Mouse (Mus musculus): ENCODE results near the gene Mlec. TPM values are rescaled to one million over a fixed set of nuclear protein-coding genes. Genes with fewer than 3 reads are reported as not detected.
A peak's percentile ranks its signal among the peaks of the same experiment; 100 is the strongest.

The Mlec gene
- polyA plus RNA-seq, 1 experiment from 2014 or later = 59.5 TPM

- Histone ChIP-seq H3K27me3 (replicated peaks; ENCODE audit: control insufficient read depth, insufficient read depth, low read length) (no peaks in the 10 kb centered on the region), H3K4me2 (peak overlapping the region; percentile 94), H3K4me1 (replicated peaks; ENCODE audit: control insufficient read depth, insufficient read depth, low read length) (peaks cover 46% of the 10 kb centered on the region), H3K4me3 (ENCODE audit: low read depth, low read length) (peak overlapping the region; percentile 99), H3K9me3 (ENCODE audit: control insufficient read depth, low read length) (no peaks in the 10 kb centered on the region), H3K9ac (ENCODE audit: low read depth, low read length) (peak overlapping the region; percentile 98), H3K27ac (ENCODE audit: low read depth, low read length) (peak overlapping the region; percentile 95), H3K36me3 (ENCODE audit: control insufficient read depth, insufficient read depth, low read length) (no peaks in the 10 kb centered on the region)
- no peak for ATAC-seq (replicated peaks; ENCODE audit: low FRiP score)
- WGBS = 46% methylated on average over 12 of the region's 12 CpGs
- DNase-seq (ENCODE audit: low spot score) = no peak
These were observed 1.2 kb upstream of the Mlec start for GRCm38 (mm10) chr5:115159165-115159564.

GRCm38 (mm10) chr5:115156933-115157589 is 918 bp downstream of the Mlec start:
- 1% methylated on average over 26 of the region's 26 CpGs for WGBS
- Histone ChIP-seq H3K27me3 (replicated peaks; ENCODE audit: control insufficient read depth, insufficient read depth, low read length) (no peaks in the 10 kb centered on the region), H3K4me1 (replicated peaks; ENCODE audit: control insufficient read depth, insufficient read depth, low read length) (peaks cover 56% of the 10 kb centered on the region), H3K9me3 (ENCODE audit: control insufficient read depth, low read length) (no peaks in the 10 kb centered on the region), H3K9ac (ENCODE audit: low read depth, low read length) (peak overlapping the region; percentile 98), H3K4me3 (ENCODE audit: low read depth, low read length) (peak overlapping the region; percentile 99), H3K36me3 (ENCODE audit: control insufficient read depth, insufficient read depth, low read length) (no peaks in the 10 kb centered on the region), H3K27ac (ENCODE audit: low read depth, low read length) (peak overlapping the region; percentile 89), H3K4me2 (peak overlapping the region; percentile 94)
- no peak for ATAC-seq (replicated peaks; ENCODE audit: low FRiP score)
- DNase-seq (ENCODE audit: low spot score) = peak; percentile 62

DNA sequence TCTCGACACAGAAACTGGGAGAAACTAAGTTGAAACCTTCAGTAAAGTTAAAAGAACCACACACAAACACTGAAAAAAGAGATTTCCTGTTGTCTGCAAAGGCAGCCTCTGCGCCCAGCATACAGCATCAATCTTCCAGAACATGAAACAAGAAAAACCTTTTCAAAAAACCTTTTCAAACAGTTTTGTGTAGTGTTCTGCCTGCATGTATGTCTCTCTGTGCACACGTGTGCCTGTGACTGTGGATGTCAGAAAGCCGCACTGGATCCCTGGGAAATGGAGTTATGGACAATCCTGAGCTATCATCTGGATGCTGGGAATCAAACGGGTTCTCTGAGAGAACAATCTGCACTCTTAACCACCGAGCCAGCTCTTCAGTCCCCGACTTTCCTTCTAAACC is 1.6 kb downstream of the Mlec start:
- WGBS = 40% methylated on average over 7 of the region's 7 CpGs
- no peaks in the 10 kb centered on the region for H3K9me3 ChIP-seq (ENCODE audit: control insufficient read depth, low read length)
- peak overlapping the region; percentile 98 for H3K9ac ChIP-seq (ENCODE audit: low read depth, low read length)
- H3K4me1 ChIP-seq (replicated peaks; ENCODE audit: control insufficient read depth, insufficient read depth, low read length) = peaks cover 54% of the 10 kb centered on the region
- no peaks in the 10 kb centered on the region for H3K27me3 ChIP-seq (replicated peaks; ENCODE audit: control insufficient read depth, insufficient read depth, low read length)
- DNase-seq (ENCODE audit: low spot score) (no peak), ATAC-seq (replicated peaks; ENCODE audit: low FRiP score) (no peak)
- peak overlapping the region; percentile 16; the same call in 1 of the 2 replicates for H3K27ac ChIP-seq (ENCODE audit: low read depth, low read length)
- no peaks in the 10 kb centered on the region for H3K36me3 ChIP-seq (ENCODE audit: control insufficient read depth, insufficient read depth, low read length)
- H3K4me3 ChIP-seq (ENCODE audit: low read depth, low read length) = peak overlapping the region; percentile 99
- peak overlapping the region; percentile 94 for H3K4me2 ChIP-seq

DNA sequence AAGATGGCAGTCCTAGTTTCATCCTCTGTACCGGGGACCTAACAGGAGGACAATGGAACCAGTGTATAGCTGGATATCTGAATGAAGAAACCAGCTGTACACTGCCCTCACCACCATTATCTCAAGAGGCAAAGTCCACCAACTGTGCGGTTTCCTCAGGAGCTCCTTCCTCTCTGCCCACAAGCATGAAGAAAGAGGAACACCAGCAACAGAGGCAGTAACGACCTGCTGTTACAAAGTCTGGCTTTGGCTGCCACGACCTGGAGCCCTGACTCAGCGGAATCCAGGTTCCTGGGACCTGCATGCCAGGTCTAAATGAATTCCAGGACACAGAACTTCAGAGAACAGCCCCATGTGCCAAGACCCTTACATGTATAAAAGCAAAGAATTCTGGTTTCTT is 2.1 kb downstream of the Mlec start:
- Histone ChIP-seq H3K4me1 (replicated peaks; ENCODE audit: control insufficient read depth, insufficient read depth, low read length) (peaks cover 48% of the 10 kb centered on the region), H3K27me3 (replicated peaks; ENCODE audit: control insufficient read depth, insufficient read depth, low read length) (no peaks in the 10 kb centered on the region), H3K4me3 (ENCODE audit: low read depth, low read length) (peak overlapping the region; percentile 99), H3K36me3 (ENCODE audit: control insufficient read depth, insufficient read depth, low read length) (peaks cover 3% of the 10 kb centered on the region), H3K9me3 (ENCODE audit: control insufficient read depth, low read length) (no peaks in the 10 kb centered on the region), H3K9ac (ENCODE audit: low read depth, low read length) (peak overlapping the region; percentile 41; the same call in 1 of the 2 replicates), H3K4me2 (peak overlapping the region; percentile 94), H3K27ac (ENCODE audit: low read depth, low read length) (peak overlapping the region; percentile 40; the same call in 1 of the 2 replicates)
- ATAC-seq (replicated peaks; ENCODE audit: low FRiP score) (no peak), DNase-seq (ENCODE audit: low spot score) (no peak)
- 25% methylated on average over 5 of the region's 5 CpGs for WGBS

DNA sequence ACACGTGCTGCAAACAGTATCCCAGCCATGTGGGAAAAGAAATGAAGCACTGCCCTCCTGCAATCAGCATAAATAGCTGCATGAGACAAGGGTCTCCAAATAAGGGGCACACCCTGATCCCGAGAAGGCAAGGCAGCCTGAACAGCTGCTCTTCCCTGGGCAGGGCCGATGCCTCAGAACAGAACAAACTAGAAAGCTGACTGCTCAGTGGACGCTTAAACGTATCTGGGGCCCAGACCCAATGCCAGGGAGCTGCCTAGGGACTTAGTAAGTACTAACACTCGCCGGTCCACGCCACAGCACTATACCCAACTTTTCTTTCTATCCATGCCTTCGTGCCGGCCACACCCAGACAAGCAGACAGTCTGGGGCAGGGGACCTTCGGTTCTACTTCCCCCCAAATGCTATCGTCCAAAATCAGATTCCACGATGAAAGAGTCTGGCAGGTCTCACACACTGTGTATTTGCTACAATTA is 2.8 kb downstream of the Mlec start:
- H3K9ac ChIP-seq (ENCODE audit: low read depth, low read length) = peak overlapping the region; percentile 41; the same call in 1 of the 2 replicates
- H3K9me3 ChIP-seq (ENCODE audit: control insufficient read depth, low read length) = no peaks in the 10 kb centered on the region
- H3K4me1 ChIP-seq (replicated peaks; ENCODE audit: control insufficient read depth, insufficient read depth, low read length) = peaks cover 45% of the 10 kb centered on the region
- H3K27me3 ChIP-seq (replicated peaks; ENCODE audit: control insufficient read depth, insufficient read depth, low read length) = no peaks in the 10 kb centered on the region
- H3K27ac ChIP-seq (ENCODE audit: low read depth, low read length) = peak overlapping the region; percentile 40; the same call in 1 of the 2 replicates
- peak overlapping the region; percentile 94 for H3K4me2 ChIP-seq
- 48% methylated on average over 13 of the region's 13 CpGs for WGBS
- no peak for DNase-seq (ENCODE audit: low spot score)
- no peak for ATAC-seq (replicated peaks; ENCODE audit: low FRiP score)
- peak overlapping the region; percentile 99 for H3K4me3 ChIP-seq (ENCODE audit: low read depth, low read length)
- peaks cover 10% of the 10 kb centered on the region for H3K36me3 ChIP-seq (ENCODE audit: control insufficient read depth, insufficient read depth, low read length)

DNA sequence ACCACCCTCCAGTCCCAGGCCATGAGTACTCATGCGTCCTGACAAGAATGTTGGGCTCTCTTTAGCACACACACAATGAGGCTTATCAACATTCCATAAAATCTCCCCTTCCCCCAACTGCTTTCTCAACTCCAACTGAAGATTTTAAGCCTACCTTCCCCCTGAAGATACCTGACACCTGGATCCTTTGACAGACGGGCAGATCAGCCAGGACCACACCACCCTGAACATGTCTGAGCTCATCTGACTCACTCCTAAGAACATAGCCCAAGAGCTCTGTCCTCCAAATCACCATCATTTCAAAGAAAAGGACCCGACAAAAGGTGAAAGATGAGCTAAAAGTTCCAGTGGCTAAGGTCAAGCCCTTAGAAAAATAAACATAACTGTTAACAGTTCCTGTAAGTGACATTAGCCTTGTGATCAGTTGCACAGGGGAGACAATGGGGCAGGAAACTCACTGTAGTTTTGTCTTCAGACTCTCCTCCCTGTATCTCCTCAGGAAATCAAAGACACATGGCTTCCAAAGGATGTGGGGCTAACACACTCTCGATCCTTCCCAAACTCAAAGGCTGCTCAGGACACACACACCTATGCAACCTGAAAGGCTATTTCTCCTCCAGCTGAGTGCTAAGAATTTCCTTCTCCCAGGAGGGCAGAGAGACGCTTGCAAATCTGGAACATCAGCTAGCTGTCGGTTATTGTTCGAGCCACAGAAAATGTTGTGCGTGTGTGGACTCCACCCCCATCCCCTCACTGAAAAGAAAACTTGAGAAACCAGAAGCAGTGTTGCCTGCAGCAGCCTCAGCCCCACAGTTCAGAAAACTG is 5.6 kb downstream of the Mlec start:
- H3K4me2 ChIP-seq = no peak overlapping the region
- peaks cover 33% of the 10 kb centered on the region for H3K36me3 ChIP-seq (ENCODE audit: control insufficient read depth, insufficient read depth, low read length)
- H3K4me1 ChIP-seq (replicated peaks; ENCODE audit: control insufficient read depth, insufficient read depth, low read length) = peaks cover 37% of the 10 kb centered on the region
- H3K4me3 ChIP-seq (ENCODE audit: low read depth, low read length) = no peak overlapping the region
- ATAC-seq (replicated peaks; ENCODE audit: low FRiP score) (no peak), DNase-seq (ENCODE audit: low spot score) (no peak)
- H3K27ac ChIP-seq (ENCODE audit: low read depth, low read length) = no peak overlapping the region
- no peaks in the 10 kb centered on the region for H3K9me3 ChIP-seq (ENCODE audit: control insufficient read depth, low read length)
- WGBS = 55% methylated on average over 8 of the region's 8 CpGs
- no peak overlapping the region for H3K9ac ChIP-seq (ENCODE audit: low read depth, low read length)
- H3K27me3 ChIP-seq (replicated peaks; ENCODE audit: control insufficient read depth, insufficient read depth, low read length) = no peaks in the 10 kb centered on the region

GRCm38 (mm10) chr5:115151457-115151856 is 6.5 kb downstream of the Mlec start:
- H3K4me2 ChIP-seq = no peak overlapping the region
- DNase-seq (ENCODE audit: low spot score) (no peak), ATAC-seq (replicated peaks; ENCODE audit: low FRiP score) (no peak)
- peaks cover 35% of the 10 kb centered on the region for H3K4me1 ChIP-seq (replicated peaks; ENCODE audit: control insufficient read depth, insufficient read depth, low read length)
- 84% methylated on average over 13 of the region's 13 CpGs for WGBS
- no peaks in the 10 kb centered on the region for H3K27me3 ChIP-seq (replicated peaks; ENCODE audit: control insufficient read depth, insufficient read depth, low read length)
- H3K36me3 ChIP-seq (ENCODE audit: control insufficient read depth, insufficient read depth, low read length) = peaks cover 41% of the 10 kb centered on the region
- no peak overlapping the region for H3K9ac ChIP-seq (ENCODE audit: low read depth, low read length)
- H3K9me3 ChIP-seq (ENCODE audit: control insufficient read depth, low read length) = no peaks in the 10 kb centered on the region
- no peak overlapping the region for H3K27ac ChIP-seq (ENCODE audit: low read depth, low read length)
- no peak overlapping the region for H3K4me3 ChIP-seq (ENCODE audit: low read depth, low read length)

GRCm38 (mm10) chr5:115150991-115151390 is 7.0 kb downstream of the Mlec start:
- Histone ChIP-seq H3K27ac (ENCODE audit: low read depth, low read length) (no peak overlapping the region), H3K4me3 (ENCODE audit: low read depth, low read length) (no peak overlapping the region), H3K4me1 (replicated peaks; ENCODE audit: control insufficient read depth, insufficient read depth, low read length) (peaks cover 31% of the 10 kb centered on the region), H3K4me2 (no peak overlapping the region), H3K9me3 (ENCODE audit: control insufficient read depth, low read length) (no peaks in the 10 kb centered on the region), H3K9ac (ENCODE audit: low read depth, low read length) (no peak overlapping the region), H3K36me3 (ENCODE audit: control insufficient read depth, insufficient read depth, low read length) (peaks cover 45% of the 10 kb centered on the region), H3K27me3 (replicated peaks; ENCODE audit: control insufficient read depth, insufficient read depth, low read length) (no peaks in the 10 kb centered on the region)
- ATAC-seq (replicated peaks; ENCODE audit: low FRiP score) = no peak
- 80% methylated on average over 5 of the region's 5 CpGs for WGBS
- no peak for DNase-seq (ENCODE audit: low spot score)

Measured in liver, embryonic 11.5 days (tissue).